Mouse (Mus musculus) myocyte (in vitro differentiated cells): ENCODE data around the gene Peli2. TPM values are rescaled to one million over a fixed set of nuclear protein-coding genes. Genes with fewer than 3 reads are reported as not detected.

Experiments used
- H3K27me3 ChIP-seq: one replicate; pipeline ENCODE4 v1.6.1; 2011; ENCODE audit not compliant: control insufficient read depth, insufficient read depth, insufficient read length
- H3K36me3 ChIP-seq: one replicate; pipeline ENCODE4 v1.6.1; 2011; ENCODE audit not compliant: control insufficient read depth, insufficient read depth
- H3K4me2 ChIP-seq: one replicate; pipeline ENCODE4 v1.6.1; 2011; ENCODE audit warnings: low read depth, control low read depth
- H3K4me3 ChIP-seq: one replicate; pipeline ENCODE4 v1.5.1; 2011; ENCODE audit warnings: mild to moderate bottlenecking, control low read depth, moderate library complexity
- H3K79me2 ChIP-seq: one replicate; pipeline ENCODE4 v1.6.1; 2011; ENCODE audit not compliant: control insufficient read depth, insufficient read depth
- H3ac ChIP-seq: one replicate; pipeline ENCODE4 v1.6.1; 2011; ENCODE audit not compliant: control insufficient read depth, insufficient read length
- CEBPB ChIP-seq: IDR thresholded peaks from 2 replicates; pipeline ENCODE4 v1.6.1; 2011; ENCODE audit warnings: mild to moderate bottlenecking, moderate library complexity; ENCODE audit not compliant: poor library complexity, insufficient read depth, severe bottlenecking
- E2F4 ChIP-seq: IDR thresholded peaks from one replicate; pipeline ENCODE4 v1.6.1; 2011; ENCODE audit warnings: mild to moderate bottlenecking, control low read depth, moderate library complexity; ENCODE audit not compliant: insufficient read depth
- MAX ChIP-seq: IDR thresholded peaks from one replicate; pipeline ENCODE4 v1.6.1; 2011; ENCODE audit warnings: low read depth, mild to moderate bottlenecking, control low read depth
- MYOD1 ChIP-seq, 3 experiments: IDR thresholded peaks; one replicate each; pipeline ENCODE4 v1.6.1; 2011; ENCODE audit warnings: control low read depth in 2 of 3, low read depth in 2 of 3, mild to moderate bottlenecking in 2 of 3, moderate library complexity in 1 of 3; ENCODE audit not compliant: insufficient read length in 2 of 3, control insufficient read depth in 1 of 3
- MYOG ChIP-seq, 3 experiments: IDR thresholded peaks; one replicate each; pipeline ENCODE4 v1.6.1; 2011; ENCODE audit warnings: control low read depth in 2 of 3, low read depth in 2 of 3, mild to moderate bottlenecking in 2 of 3; ENCODE audit not compliant: insufficient read length in 2 of 3, control insufficient read depth in 1 of 3, insufficient read depth in 1 of 3
- POLR2A ChIP-seq: IDR thresholded peaks from one replicate; pipeline ENCODE4 v1.6.1; 2011; ENCODE audit warnings: low read depth, mild to moderate bottlenecking, control low read depth, moderate library complexity; ENCODE audit not compliant: insufficient read length
- POLR2AphosphoS2 ChIP-seq: IDR thresholded peaks from one replicate; pipeline ENCODE4 v1.6.1; 2011; ENCODE audit warnings: low read depth, control low read depth; ENCODE audit not compliant: insufficient read length
- REST ChIP-seq: IDR thresholded peaks from one replicate; pipeline ENCODE4 v1.6.1; 2011; ENCODE audit warnings: mild to moderate bottlenecking, control low read depth, moderate library complexity; ENCODE audit not compliant: insufficient read depth, insufficient read length
- SRF ChIP-seq: IDR thresholded peaks from one replicate; pipeline ENCODE4 v1.6.1; 2011; ENCODE audit warnings: low read depth; ENCODE audit not compliant: control insufficient read depth, insufficient read length
- TCF12 ChIP-seq: IDR thresholded peaks from one replicate; pipeline ENCODE4 v1.6.1; 2011; ENCODE audit warnings: mild to moderate bottlenecking, control low read depth; ENCODE audit not compliant: poor library complexity, insufficient read depth, severe bottlenecking
- TCF3 ChIP-seq: IDR thresholded peaks from one replicate; pipeline ENCODE4 v1.6.1; 2011; ENCODE audit warnings: low read depth, control low read depth; ENCODE audit not compliant: insufficient read length
- USF1 ChIP-seq: IDR thresholded peaks from one replicate; pipeline ENCODE4 v1.6.1; 2011; ENCODE audit warnings: low read depth, mild to moderate bottlenecking, control low read depth, moderate library complexity
- polyA plus RNA-seq: library from polyadenylated mRNA; unstranded; fragments of >200 nt; fragmentation: generic; extraction: Trizol; gene quantifications from one replicate; pipeline ENCODE4 v1.2.1, GENCODE M21; 2012; ENCODE audit warnings: missing spikeins

Gene Peli2
- polyA plus RNA-seq, 1 experiment: 15.8 TPM

- H3ac ChIP-seq: no peak overlapping the region
- no peaks in the 10 kb centered on the region for H3K36me3 ChIP-seq
- no peaks in the 10 kb centered on the region for H3K79me2 ChIP-seq
- no peak overlapping the region for H3K4me2 ChIP-seq
- no peaks in the 10 kb centered on the region for H3K27me3 ChIP-seq
- TF ChIP-seq USF1 (no peak), CEBPB (no peak), POLR2A (no peak), MYOD1 (IDR thresholded peaks at IDR 0.05; ENCODE audit: control insufficient read depth in 1 of 3, insufficient read length in 2 of 3, low read depth in 2 of 3) (no peak), E2F4 (no peak)
- no peak overlapping the region for H3K4me3 ChIP-seq
Observed at GRCm38 (mm10) chr14:48253183-48253582, 132.6 kb downstream of the Peli2 start.

DNA sequence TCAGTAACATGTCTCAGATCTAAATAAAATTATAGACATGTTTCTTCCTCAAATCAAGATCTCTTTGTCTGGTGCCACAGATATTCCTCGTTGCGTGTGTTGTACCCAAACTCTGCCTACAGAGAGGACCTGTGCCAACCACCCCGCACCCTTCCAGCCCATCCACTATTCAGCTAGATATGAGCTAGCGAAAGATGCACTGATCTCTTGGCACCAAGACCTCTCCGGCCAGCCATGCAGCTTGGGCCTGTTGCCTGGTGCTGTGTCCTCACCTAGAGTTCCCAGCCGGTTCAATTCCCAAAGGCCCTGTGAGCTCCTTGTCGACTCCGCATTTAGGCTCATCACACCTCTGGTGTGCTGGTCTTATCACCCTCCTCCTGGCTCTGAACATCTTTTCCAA is 134.1 kb downstream of the Peli2 start:
- Histone ChIP-seq H3K27me3 (no peaks in the 10 kb centered on the region), H3K4me3 (no peak overlapping the region), H3K79me2 (no peaks in the 10 kb centered on the region), H3K4me2 (no peak overlapping the region), H3K36me3 (no peaks in the 10 kb centered on the region), H3ac (no peak overlapping the region)
- TF ChIP-seq SRF: no peak
- no peak for TF ChIP-seq TCF12
- TF ChIP-seq POLR2A: no peak
- TF ChIP-seq USF1: no peak
- no peak for TF ChIP-seq MAX
- no peak for TF ChIP-seq CEBPB

DNA sequence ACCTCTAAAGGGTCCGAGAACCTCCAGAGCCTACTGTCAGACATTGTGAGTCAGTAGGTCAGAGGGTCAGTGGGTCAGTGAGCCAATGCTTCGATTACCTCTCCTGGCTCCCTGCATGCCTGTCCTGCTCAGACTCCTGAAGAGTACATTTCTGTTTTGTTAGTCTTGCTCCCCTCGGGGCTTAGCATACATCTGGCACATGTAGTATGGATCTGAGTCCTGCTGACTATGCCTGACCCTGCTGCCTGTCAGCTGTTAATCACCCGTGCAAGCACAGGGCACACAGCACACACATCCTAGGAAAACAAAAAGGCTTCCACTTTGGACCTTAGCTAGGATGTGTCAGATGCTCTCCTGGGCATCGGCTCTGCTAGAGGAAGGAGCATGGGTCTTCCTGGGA is 134.7 kb downstream of the Peli2 start:
- Histone ChIP-seq H3K4me3 (no peak overlapping the region), H3K4me2 (no peak overlapping the region), H3ac (no peak overlapping the region), H3K79me2 (no peaks in the 10 kb centered on the region), H3K27me3 (no peaks in the 10 kb centered on the region), H3K36me3 (no peaks in the 10 kb centered on the region)
- TF ChIP-seq TCF3 (no peak), E2F4 (no peak), USF1 (no peak), MYOD1 (IDR thresholded peaks at IDR 0.05; ENCODE audit: control insufficient read depth in 1 of 3, insufficient read length in 2 of 3, low read depth in 2 of 3) (no peak), POLR2A (no peak), REST (no peak)

DNA sequence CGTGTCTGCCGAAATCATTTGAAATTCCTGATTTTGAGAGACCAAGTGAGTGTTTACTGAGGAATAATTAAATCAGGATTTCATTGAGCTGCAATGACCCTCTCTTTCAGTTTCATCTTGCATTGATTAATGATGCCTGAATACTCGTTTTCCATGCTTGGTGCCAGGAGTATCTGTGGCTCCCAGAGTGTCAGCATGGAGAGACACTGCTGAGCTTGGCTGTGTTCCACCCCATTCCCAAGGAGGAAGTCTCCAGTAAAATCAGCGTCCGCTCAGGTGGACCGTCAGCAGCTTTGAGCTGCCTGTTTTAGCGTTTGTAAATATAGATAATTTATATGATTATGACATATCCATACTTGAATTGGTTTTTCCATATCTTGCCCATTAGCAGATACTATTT is 137.1 kb downstream of the Peli2 start:
- Histone ChIP-seq H3ac (no peak overlapping the region), H3K4me2 (no peak overlapping the region), H3K36me3 (no peaks in the 10 kb centered on the region), H3K79me2 (no peaks in the 10 kb centered on the region), H3K4me3 (no peak overlapping the region), H3K27me3 (no peaks in the 10 kb centered on the region)
- TF ChIP-seq POLR2AphosphoS2 (no peak), USF1 (no peak), MAX (no peak), E2F4 (no peak), MYOD1 (IDR thresholded peaks at IDR 0.05; ENCODE audit: control insufficient read depth in 1 of 3, insufficient read length in 2 of 3, low read depth in 2 of 3) (no peak), TCF3 (no peak)

DNA sequence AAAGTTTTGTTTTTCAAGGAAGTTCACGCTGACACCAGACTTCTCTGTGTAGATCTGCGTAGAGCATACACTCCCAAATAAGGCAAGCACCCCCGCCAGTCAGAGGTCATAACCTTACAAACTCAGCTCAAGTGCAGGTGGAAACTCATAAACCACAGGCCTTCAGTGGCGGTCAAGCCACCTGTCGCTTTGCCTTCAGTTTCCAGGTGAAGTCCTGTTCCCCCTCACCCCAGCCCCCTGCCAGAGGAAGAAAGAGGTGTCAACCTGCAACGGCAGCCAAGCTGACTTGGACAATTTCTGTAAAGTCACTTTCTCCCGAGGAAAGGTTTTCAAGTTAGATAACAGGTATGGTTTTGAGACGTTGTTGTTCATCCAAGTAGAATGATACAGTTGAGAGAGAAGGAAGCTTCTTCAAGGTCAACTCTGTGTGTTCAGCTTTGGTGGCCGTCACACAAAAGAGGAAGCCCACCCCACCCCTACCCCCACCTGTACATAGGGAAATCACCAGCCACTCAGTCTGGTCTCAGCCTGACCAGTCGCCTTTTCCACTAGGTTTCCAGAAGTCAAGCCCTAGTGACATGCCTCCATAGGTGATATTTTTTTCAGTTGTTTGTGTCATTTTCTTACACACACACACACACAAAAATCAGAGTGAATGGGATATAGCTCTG is 138.2 kb downstream of the Peli2 start:
- Histone ChIP-seq H3K4me3 (no peak overlapping the region), H3K36me3 (no peaks in the 10 kb centered on the region), H3ac (no peak overlapping the region), H3K79me2 (no peaks in the 10 kb centered on the region), H3K4me2 (no peak overlapping the region), H3K27me3 (no peaks in the 10 kb centered on the region)
- TF ChIP-seq MYOD1 (IDR thresholded peaks at IDR 0.05; ENCODE audit: control insufficient read depth in 1 of 3, insufficient read length in 2 of 3, low read depth in 2 of 3) (no peak), MAX (no peak), MYOG (IDR thresholded peaks at IDR 0.05; ENCODE audit: control insufficient read depth in 1 of 3, insufficient read depth in 1 of 3, insufficient read length in 2 of 3, low read depth in 2 of 3) (no peak)

DNA sequence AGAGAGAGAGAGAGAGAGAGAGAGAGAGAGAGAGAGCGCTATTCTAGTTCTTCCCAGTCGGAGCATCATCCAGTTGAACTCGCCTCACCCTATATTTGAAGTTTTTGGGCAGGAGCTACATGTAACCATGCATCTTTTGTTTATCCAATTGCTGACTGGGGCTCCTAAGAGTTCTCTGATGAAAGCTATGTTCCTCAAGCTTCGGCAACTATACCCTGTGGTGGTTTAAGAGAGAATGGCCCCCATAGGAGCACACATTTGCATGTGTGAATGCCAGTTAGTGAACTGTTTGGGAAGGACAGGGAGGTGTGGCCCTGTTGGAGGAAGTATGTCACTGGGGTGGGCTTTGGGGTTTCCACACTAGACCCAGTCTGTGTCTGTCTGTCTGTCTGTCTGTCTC is 142.5 kb downstream of the Peli2 start:
- Histone ChIP-seq H3ac (no peak overlapping the region), H3K79me2 (no peaks in the 10 kb centered on the region), H3K4me2 (no peak overlapping the region), H3K4me3 (no peak overlapping the region), H3K36me3 (no peaks in the 10 kb centered on the region), H3K27me3 (no peaks in the 10 kb centered on the region)
- TF ChIP-seq TCF3 (no peak), POLR2A (no peak), SRF (no peak), MYOG (IDR thresholded peaks at IDR 0.05; ENCODE audit: control insufficient read depth in 1 of 3, insufficient read depth in 1 of 3, insufficient read length in 2 of 3, low read depth in 2 of 3) (no peak), POLR2AphosphoS2 (no peak), CEBPB (no peak), TCF12 (no peak), MAX (no peak), USF1 (no peak), REST (no peak), MYOD1 (IDR thresholded peaks at IDR 0.05; ENCODE audit: control insufficient read depth in 1 of 3, insufficient read length in 2 of 3, low read depth in 2 of 3) (no peak), E2F4 (no peak)
